Mouse (Mus musculus) heart, adult 2 months (tissue): ENCODE results near the gene Rragd.

ENCODE experiments used
- CTCF ChIP-seq: fragments of 200-600 bp; IDR thresholded peaks from 2 replicates; pipeline ENCODE4 v1.8.1; 2022; ENCODE audit warnings: antibody characterized with exemption, mild to moderate bottlenecking, moderate library complexity
- EP300 ChIP-seq: fragments of 200-500 bp; IDR thresholded peaks from 2 replicates; pipeline ENCODE4 v1.6.1; 2011; ENCODE audit warnings: low read depth, low read length, control low read depth; ENCODE audit not compliant: insufficient read depth
- POLR2A ChIP-seq: fragments of 200-500 bp; IDR thresholded peaks from 2 replicates; pipeline ENCODE4 v1.6.1; 2011; ENCODE audit warnings: mild to moderate bottlenecking, low read depth, low read length, control low read depth; ENCODE audit not compliant: insufficient read depth

DNA sequence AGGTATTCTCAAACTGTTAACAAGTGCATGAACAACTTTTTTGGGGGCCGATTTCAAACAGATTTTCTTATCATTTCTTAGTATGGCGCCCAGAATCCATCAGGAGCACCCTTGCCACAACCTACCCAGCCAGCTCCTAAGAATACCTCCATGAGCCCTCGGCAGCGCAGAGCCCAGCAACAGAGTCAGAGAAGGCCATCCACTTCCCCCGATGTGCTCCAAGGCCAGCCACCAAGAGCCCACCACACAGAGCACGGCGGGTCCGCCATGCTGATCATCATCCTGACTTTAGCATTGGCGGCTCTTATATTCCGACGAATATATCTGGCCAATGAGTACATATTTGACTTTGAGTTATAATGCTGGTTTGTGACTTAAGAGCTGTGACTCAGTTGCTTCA lies 66.8 kb downstream of the Rragd start:
- TF ChIP-seq CTCF (no peak), POLR2A (no peak), EP300 (no peak)
